Mouse (Mus musculus) gonadal fat pad, adult 2 months (tissue): ENCODE measurements at regions not wholly inside any gene's neighbourhood (a gene's known extent, or its start where the extent isn't known, plus 50 kb on each side); places are given as distances from the start of the nearest gene placed in this dataset.

Source experiments
- DNase-seq: peaks from one replicate; pipeline ENCODE4 v3.0.0-alpha.2; 2012; ENCODE audit warnings: low read depth

DNA sequence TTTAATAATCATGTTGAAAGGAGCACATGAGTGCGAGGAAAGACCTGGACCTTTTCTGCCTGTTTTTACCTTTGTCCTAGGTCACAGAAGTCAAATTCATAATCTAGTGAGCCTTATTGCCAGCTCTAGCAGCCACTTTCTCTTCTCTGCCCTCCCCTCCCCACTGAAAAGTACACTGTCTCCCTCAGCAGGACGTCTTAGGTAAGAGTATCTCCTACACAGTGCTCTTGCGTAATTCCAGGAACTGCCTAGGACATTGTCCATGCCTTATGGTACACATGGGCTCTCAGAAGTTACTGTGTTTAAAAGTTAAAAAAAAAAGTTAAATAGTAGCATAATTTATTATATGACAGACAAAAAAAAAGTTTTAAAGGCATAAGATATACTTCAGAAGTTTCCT, 100.7 kb upstream of the Irak1bp1 start:
- peak; percentile 14 for DNase-seq

DNA sequence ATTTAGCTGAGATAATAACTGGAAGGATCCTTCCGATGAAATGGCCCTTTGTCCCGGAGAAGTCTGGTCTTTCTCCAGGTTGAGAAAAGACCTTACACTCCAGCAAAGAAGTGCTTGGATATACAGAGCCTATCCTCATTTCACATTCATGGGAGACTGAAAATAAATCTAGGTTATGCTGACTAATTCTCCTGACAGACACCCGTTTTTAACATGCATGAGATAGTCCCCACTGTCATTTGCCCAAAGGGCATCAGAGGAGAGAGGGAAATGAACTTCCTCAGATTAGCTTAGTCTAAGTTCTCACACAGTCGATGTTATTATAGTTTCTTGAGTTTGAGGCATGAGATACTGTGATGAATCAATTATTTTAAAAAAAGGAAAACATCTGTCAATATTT, 99.7 kb upstream of the Irak1bp1 start:
- DNase-seq = no peak

DNA sequence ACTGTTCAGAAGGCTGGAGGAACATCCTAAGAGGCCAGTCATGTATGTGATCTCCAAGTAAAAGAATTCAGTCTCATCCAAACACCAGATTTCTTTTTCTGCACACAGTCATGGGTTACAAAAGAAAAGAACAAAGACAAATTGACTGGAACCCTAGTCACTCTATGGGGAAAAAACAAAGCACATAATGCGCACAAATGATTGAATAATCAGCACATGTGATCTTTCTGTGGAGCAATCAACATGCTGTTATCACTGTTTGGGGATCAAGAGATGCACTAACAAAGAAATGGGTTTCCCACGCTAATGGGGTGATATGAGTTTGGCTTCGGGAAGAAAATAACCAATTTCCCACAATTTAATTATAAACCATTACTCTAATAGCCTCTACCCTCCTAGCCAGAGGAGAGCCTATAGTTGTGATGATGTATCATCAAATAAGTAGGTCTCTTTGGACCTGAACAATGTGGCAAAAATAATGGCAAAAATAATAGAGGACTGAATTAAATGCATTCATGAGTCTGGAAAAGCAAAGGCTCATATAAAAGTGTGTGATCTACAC, 96.2 kb upstream of the Irak1bp1 start:
- DNase-seq = no peak

DNA sequence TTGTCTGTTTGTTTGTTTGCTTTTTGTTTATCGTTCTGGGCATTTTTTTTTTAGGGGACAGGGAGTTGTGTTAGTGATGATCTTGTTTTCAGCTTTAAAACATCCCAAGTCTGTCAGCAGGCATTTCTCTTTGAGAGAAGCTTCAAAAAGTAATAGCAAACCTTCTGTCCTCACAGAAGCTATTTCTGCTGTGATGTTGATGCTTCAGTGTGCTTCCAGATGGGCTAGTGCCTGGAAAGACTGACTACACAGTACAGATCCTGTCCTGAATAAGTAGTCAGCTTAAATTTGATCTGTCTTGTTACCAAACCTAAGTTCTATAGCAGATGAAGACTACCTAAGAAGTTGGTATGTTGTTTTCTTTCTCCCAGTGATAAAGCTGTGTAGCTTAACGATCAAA, 94.4 kb upstream of the Irak1bp1 start:
- DNase-seq = no peak

DNA sequence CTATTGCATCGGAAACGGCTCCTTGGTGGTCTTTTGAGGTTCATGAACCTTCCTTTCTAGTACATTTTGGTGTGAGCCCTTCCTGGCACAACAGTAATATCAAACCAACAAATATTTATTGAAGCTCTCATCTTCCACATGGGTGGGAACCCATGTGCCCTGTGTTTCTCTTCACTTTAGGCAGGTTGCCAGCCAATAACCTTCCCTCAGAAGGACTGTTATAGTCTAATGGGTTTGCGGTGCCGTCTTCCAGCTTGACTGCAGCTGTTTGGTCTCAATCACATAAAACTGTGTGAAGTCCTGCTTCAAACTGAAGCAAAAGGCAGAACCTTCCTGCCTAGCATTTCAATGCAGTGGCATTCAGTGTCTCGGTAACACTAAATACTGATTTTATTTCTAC, 69.4 kb upstream of the Irak1bp1 start:
- DNase-seq = no peak

DNA sequence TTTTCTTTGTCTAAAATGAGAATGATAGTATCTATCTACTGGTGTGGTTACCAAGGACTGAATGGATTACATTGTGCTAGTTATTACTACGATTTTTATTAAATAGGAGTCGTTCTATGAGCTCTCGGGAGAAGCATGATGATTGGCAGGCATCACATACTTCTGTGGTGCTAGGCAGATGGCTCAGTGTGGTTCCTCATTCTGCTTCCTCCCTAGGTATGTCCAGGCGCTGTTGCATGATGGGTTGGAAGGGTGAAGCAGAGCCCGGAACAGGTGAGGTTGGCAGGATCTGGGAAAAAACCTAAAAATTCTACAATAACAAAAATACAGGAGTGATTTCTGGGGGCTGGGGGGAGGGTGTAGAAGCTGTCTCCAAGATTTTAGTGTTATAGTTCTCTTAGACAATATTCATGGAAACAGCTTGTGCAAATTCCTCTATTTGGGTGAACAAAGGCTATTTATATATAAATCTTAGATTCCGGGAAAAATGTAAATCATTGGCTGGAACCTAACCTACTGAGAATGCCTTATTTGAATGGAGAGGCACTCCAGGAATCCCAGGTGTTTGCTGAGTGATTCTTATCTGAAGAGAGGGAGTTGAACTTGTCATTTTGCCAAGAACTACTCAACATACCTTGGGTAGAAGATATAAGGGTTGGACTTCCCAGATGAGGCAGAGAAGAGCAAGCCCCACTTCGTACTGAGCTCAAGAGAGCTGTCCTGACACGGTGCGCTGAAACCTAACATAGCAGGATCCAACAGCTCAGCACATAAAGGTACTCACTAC, 68.5 kb upstream of the Irak1bp1 start:
- no peak for DNase-seq

DNA sequence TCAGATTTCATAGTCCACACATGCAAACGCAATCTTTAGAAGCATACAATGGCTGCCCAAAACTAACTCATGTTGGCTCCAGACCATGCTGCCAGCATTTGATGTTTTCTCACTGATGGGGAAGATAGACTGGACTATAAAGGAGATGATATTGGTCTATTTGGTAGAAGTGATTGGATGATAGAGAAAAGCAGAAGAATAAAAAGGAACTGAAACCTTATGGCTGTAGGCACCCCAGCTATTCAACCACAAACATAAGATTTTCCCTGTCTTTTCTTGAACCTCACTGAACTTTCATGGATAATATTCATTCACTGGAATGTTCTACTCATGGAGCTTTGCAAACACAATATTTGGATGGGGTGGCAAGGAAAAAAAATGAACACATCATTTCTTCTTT, 65.7 kb upstream of the Irak1bp1 start:
- no peak for DNase-seq
